Mouse (Mus musculus): ENCODE results near the gene Ube2v1. TPM values are rescaled to one million over a fixed set of nuclear protein-coding genes. Genes with fewer than 3 reads are reported as not detected.
A peak's percentile ranks its signal among the peaks of the same experiment; 100 is the strongest.
"Not testable (repeated sequence)": the region's sequence is repeated elsewhere in the genome, so short reads cannot be mapped to it uniquely, and the experiment has no call there.

The Ube2v1 gene
- total RNA-seq, 2 experiments from 2014 or later, result 215 to 250 TPM

DNA sequence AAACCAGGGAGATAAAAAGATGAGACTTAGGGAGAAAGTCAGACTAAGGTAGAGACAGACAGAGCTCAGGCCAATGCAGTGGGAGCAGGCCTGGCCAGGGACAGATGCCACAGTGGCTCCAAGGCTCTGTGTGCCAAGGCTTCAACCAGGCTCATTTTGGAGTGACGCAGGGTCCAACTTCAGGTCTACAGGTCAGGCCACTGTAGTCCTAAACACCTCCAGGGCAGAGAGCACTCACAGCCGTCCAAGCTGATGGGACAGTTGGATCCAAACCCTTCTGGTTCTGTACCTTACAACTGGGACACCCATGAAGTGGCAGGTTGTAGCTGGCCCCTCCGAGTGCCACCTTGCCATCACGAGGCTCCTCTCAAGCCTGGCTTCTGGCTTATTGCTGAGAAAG is 26.1 kb upstream of the Ube2v1 start:
- DNase-seq (ENCODE audit: low spot score in 2 of 2), result no peak
- intact Hi-C loops (cut with DNase I), result no loop called here

DNA sequence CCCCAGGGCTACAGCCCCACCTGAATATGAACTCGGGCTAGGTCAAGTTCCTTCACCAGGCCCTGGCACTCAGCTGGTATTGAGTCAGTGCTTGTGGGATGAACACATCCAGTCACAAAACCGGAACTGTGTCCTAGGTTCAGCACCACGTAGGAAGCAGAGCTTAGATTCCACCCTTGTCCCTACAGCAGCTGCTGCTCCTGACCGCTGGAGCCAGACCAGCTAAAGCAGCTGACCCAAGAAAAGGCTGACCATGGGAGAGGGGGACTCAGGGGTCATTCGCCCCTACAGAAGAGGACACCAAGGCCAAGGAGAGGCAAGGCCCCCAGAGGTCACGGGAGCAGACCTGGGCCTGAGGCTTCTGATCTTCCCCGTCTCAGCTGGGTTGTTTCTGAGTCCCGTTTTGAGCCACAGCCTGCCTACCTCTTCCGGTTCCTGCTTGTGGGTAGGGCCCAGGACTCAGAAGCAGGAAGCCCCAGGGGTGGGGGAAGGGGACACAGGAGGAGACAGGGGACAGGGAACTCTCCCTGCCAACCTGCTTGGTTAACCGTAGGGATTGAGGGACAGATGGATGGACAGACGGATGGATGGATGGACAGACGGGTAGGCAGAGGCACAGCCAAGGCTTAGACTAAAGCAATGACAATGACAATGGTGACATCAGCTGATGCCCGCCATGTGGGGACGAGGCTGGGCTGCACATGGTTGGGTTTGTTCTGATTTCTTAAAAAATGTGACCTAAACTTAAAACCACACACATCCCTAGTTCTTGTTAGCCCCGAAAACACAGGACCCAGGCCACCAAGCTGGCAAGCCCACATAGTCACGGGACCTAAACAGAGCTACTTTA is 25.0 kb upstream of the Ube2v1 start:
- DNase-seq (ENCODE audit: low spot score in 2 of 2), result no peak
- intact Hi-C loops (cut with DNase I), result no loop called here

DNA sequence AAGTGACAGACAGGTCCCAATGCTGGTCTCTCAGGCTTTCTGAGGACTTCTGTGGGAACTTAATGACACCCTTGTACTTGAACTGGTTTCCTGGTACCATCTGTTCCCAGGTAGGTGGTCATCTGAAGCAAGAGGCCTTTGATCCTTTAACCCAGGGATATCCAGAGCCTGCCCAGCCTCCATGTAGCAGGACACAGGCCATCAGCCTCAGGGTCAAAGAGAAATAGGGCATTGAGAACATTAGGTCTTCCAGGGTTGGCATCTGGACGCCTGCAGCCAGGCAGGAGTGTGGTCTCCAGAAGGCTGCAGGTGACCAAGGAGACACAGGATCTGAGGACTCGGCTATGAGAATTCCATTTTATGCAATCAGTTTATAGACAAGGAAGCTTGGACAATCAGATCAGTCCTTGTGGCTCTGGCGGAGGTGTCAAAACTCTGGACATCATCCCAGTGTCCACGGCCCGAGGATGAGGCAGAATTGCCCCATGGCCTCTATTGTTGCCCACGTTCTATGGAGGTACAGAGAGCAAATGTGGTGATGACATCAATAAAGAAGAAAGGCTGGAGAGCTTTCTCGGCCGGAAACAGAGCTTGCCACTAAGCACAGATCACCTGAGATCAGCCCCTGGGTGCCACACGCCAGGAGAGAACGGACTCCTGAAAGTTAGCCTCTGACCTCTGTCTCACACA is 23.2 kb upstream of the Ube2v1 start:
- intact Hi-C loops (cut with DNase I), result no loop called here
- no peak for DNase-seq (ENCODE audit: low spot score in 2 of 2)

DNA sequence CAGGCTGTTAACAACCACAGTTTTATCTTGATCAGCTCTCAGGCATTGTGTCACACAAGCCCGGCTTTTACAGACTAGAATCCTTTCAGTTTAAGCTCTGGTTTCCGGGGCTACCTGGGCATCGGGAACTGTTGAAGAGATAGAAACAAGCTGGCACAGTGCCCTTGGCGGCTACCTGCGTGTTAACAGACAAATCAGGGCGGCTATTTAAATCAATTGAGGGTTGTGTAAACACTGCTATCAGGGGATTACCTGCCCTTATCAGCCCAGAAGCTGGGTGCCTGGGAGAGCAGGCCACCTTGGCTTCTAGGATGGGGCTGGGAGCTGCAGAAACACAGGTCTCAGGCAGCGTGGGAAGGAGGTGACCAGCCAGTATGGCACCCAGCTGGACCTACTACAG is 20.8 kb upstream of the Ube2v1 start:
- DNase-seq (ENCODE audit: low spot score in 2 of 2), result no peak
- intact Hi-C loops (cut with DNase I), result no loop called here

DNA sequence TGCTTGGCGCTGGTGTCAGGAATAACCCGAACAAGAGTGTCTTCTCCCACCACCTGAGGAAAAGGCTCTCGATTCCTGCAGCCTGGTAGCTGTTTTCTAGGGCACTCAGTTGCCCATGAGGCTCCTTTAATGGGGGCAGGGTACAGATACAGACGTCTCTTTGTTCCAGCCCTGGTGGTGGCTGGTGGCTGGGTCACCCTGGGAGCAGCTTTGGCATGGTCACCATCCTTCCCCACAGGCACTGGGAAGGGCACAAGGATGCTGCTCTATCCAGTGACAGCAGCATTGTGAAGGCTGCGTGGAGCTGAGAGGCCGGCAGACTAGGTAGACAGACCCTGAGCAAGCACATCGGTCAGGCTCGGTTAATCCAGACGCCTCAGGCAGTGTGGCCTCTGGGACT is 19.7 kb upstream of the Ube2v1 start:
- no peak for DNase-seq (ENCODE audit: low spot score in 2 of 2)
- intact Hi-C loops (cut with DNase I), result no loop called here

DNA sequence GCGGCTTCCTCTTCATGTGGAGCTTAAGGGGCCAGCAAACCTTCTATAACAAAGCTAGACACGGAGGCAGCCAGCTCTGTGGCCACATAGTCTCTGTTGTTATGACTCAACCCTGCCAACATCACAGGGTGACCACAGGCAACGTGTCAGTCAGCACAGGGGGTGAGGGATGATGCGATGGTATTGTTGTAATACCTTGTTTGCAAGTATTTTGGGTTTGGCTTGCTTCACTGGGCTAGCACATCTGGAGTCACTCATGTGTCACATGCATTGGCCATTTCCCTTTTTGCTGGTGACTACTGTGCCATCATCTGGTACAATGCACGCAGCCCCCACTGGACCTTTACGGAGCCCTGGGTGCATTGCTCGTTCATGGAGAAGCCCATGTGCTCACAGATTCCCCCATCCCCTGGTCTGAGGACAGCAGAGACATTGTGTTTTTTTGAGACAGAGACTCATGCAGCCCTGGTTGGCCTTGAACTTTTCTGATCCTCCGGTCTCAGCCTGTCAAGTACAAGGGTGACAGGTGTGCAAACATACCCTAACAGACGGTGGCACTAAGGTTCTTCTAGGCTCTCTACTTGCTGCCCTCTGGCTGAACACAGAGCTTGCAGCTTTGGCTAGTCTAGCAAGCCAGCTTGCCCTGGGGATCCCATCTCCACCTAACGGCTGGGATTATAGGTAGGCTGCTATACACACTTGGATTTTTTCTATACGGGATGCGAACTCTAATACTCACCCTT is 17.6 kb upstream of the Ube2v1 start:
- DNase-seq (ENCODE audit: low spot score in 2 of 2), result no peak
- intact Hi-C loops (cut with DNase I), result no loop called here

DNA sequence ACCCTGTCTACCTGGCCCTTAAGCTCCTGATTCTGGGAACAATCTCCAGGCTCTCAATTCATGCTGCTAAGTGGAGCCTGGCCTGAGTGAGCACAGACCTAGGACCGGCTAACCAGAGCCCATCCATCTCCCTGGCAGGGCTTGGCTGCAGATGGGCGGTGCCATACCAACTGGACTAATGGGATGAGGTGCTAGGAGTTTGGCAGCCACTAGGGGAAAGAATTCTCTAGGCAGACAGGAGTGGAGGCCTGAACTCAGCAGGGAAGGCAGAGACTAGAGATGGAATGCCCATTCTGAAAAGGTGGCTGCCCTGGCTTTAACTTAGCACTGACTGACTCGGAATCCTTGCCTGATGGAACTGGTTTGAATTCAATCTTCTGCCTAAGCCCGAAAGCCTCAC is 14.5 kb upstream of the Ube2v1 start:
- intact Hi-C loops (cut with DNase I), result no loop called here

DNA sequence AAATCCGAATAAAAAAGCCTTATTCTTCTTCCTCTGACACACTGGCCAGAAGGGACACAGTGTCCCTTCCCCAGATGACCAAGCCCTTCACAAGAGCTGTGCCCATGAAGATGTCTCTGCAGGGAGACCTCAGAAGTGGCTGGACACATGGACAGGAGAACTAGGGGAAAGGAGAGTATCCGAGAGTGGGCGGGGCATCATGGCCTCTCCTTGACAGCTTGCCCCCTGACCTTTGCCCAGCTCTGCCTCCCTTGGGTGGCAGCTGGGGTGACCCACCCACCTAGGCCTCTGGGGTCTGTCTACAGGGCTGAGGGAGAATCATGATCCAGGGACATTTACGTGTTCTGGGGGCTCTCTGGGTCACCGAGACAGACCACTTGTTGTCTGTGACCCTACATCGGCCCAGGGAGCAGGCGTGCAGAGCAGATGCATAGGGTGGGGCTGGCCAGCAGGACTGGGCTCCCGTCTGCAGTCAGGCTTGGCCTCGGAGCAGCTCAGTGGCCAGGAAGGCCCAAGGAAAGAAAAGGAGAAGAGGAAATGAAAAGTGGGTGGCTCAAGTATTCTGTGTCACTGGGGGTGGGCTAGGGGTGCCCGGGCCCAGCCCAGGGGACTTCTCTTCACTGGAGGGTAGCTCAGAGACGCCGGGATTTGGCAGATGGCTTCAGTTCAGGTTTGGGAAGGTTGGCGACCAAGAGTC is 11.6 kb upstream of the Ube2v1 start:
- DNase-seq (ENCODE audit: low spot score in 2 of 2); intact Hi-C loops (cut with DNase I): not testable (repeated sequence)

More for the DNA sequence above, 14.5 kb upstream of the Ube2v1 start:
- DNase-seq (ENCODE audit: low spot score in 2 of 2), result no peak

DNA sequence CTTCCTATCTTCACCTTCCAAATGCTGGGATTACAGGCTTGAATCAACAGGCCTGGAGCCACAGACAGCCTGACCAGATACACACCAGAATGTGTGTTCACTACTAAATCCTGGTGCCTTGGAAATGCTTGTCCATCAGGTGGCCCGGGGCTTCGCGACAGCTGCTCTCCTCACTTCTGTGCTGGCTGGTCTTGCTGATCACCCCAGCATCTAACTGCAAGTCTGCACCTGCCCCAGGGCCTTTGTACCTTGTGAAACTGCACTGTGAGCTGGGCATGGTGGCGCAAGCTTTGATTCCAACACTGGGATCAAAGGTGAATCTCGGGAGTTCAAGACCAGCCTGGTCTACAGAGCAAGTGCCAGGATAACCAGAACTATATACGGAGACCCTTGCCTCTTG is 10.3 kb upstream of the Ube2v1 start:
- intact Hi-C loops (cut with DNase I), result no loop called here

DNA sequence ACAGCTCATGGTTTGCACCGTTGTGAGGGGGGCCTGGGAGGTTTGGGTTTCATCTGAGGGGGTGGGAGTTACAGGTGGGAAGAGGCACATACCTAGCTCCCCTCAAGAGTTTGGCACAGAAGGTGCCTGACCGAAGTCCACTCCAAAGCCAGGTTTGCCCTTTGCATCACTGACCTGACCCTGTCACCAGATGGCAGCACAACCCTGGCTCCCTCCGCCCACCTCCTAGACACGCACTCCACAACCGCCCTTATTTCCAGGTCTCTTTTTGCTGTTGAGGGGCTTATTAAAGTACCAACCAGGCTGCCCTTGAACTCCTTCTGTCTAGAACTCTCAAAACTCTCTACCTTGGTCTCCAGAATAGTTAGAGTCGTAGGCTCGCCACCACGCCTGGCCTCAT is 9.4 kb upstream of the Ube2v1 start:
- DNase-seq (ENCODE audit: low spot score in 2 of 2), result no peak
- intact Hi-C loops (cut with DNase I), result loop anchor here (1.0 kb wide), 1 partner anchor 39 kb away; no protein-coding TSS in a partner anchor

More for the DNA sequence above, 10.3 kb upstream of the Ube2v1 start:
- DNase-seq (ENCODE audit: low spot score in 2 of 2), result no peak

DNA sequence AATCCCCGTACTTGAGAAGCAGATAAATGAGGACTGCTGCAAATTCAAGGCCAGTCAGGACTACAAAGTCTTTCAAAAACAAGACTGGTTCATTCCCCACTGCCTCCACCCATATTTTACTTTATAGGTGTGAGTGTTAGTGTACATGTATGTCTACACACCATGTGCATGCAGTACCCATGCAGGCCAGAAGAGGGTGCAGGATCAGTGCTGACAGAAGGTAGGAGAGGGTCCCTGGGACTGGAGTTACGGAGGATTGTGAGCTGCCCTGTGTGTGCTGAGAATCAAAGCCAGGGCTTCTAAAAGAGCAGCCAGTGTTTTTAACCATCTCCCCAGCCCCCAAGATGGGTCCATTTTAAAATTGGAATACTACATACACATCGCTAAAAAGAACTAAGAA is 8.4 kb upstream of the Ube2v1 start:
- no peak for DNase-seq (ENCODE audit: low spot score in 2 of 2)
- intact Hi-C loops (cut with DNase I), result no loop called here

DNA sequence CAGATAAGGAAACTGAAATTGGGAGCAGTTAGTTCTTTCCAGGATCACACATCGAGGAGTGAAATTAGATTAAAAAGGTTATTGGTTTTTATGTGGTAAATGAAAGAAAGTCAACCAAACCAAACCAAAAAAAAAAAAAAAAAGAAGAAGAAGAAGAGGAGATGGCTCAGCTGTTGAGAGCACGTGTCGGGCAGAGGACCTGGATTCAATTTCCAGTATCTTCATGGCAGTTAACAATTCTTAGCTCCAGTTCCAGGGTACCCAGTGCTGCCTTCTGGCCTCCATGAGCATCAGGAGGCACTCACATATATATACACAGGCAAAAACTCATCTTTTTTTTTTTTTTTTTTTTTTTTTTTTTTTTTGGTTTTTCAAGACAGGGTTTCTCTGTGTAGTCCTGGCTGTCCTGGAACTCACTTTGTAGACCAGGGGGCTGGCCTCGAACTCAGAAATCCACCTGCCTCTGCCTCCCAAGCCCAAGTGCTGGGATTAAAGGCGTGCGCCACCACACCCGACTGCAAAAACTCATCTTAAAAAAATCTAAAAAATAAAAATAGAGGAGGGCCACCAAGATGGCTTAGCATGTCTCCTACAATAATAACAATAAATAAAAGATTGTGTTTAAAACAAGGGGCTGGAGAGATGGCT is 3.1 kb upstream of the Ube2v1 start:
- no peak for DNase-seq (ENCODE audit: low spot score in 2 of 2)
- intact Hi-C loops (cut with DNase I), result no loop called here

DNA sequence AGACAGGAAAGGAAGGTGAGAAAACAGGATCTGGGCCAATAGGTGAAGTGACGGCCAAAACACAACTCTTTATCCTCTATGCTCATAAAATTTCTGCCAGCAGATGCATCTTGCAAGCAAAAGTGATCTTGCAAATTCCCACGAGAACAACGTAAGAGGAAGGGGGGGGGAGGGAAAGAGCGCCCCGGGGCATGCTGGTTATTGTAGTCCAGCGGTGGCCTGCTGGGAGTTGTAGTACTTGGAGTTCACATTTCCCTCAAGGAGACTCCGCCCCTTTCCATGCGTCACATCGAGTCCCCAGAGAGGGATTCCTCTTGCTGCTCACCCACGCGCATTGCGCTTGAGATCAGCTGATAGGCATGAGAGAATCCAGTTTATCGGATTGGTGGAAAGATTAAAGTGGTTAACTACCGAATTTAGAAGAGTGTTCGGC is 2.5 kb upstream of the Ube2v1 start:
- peak; percentile 97 to 99 for DNase-seq (ENCODE audit: low spot score in 2 of 2)

DNA sequence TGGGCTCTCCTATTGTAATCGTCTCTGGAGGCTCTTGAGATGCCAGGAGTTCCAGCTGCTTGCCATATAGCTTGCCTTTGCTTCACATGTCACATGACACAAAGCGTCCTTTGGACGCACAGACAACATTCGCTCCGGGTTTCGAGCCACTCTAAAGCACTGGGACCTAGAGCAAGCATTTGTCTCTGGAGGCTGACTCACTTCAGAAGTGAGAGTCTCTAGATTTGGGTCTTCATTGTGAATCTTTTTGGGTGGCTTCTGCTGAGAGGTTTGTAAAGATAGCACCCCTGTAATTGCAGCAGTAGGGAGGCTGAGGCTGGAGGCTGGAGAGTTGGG is 1.6 kb upstream of the Ube2v1 start:
- intact Hi-C loops (cut with DNase I), result no loop called here
- DNase-seq (ENCODE audit: low spot score in 2 of 2), result no peak

More for the DNA sequence above, 2.5 kb upstream of the Ube2v1 start:
- intact Hi-C loops (cut with DNase I), result no loop called here

DNA sequence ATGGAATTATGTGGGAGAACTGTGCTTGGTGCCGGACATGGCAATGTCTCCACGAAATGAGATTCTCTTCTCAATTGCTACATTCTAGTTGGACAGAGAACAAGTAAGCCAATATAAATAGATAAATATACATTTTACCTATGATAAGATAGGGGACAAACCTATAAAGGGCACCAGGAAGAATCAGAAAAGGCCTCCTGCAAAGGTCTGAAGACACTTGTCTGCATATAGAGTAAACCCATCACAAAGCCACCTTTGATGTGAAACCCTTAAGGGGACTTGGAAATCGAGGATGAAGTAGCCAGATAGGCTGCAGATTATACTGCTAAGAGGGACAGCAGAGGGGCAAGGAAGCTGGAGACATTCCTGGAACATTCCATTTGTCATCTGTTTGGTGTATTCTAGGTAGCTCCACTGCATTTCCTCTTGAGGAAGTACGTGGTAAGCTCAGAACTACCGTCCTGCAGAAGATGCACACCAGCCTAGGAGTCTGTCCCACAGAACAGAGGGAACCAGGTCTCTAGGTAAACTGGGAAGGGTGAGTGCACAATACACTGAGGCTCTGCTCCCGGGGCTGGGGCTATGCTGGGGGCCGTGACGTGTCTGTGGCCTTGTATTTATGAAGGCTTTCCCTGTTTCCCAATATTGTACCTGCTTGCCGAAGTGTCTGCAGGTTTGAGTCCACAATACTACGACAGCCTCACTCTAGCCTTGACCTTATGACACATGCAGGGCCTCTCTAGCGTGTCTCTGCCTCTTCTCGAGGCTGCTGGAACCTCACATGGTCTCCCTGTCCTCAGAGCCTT is 1.0 kb upstream of the Ube2v1 start:
- DNase-seq (ENCODE audit: low spot score in 2 of 2), result no peak
- intact Hi-C loops (cut with DNase I), result no loop called here

DNA sequence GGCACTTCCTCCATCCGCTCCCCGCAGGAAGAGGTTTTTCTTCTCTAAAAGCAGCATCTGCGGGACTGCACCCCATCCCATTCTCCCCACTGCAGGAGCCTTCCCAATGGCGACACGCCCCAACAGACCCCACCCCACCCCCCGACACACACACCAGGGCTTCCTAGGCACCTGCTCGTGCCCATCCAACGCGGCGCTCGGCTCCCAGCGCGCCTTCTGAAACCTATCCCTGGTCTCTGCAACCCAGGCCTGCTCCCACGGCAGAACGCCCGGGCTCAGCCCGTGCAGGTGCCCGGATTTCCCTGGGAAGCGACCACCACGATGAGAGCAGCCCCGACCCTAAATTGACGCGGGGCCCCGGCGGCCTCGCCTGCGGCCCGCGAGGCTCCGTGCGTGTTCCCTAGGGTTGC is 709 bp downstream of the Ube2v1 start:
- DNase-seq (ENCODE audit: low spot score in 2 of 2), result peak in 1 of 2 experiments; percentile 34
- intact Hi-C loops (cut with DNase I), result no loop called here

DNA sequence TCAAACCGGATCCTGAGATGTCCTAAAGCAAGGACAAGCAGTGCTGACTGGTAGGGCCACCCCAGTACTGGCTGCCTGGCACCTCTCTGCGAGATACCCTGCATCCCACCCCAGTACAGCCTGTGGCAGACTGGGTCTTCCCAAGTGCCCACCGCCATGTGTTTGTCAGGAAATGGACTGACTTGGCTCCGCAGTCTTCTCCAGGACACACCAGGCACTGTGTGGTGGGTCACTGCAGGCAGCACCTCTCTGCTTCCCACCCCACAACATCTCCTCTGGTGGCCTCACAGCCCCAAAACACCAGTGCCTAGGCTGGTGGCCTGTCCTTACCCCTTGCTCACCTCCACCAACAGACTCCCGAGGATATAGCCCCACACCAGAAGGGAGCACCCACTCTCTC is 1.5 kb downstream of the Ube2v1 start:
- intact Hi-C loops (cut with DNase I), result no loop called here
- no peak for DNase-seq (ENCODE audit: low spot score in 2 of 2)

DNA sequence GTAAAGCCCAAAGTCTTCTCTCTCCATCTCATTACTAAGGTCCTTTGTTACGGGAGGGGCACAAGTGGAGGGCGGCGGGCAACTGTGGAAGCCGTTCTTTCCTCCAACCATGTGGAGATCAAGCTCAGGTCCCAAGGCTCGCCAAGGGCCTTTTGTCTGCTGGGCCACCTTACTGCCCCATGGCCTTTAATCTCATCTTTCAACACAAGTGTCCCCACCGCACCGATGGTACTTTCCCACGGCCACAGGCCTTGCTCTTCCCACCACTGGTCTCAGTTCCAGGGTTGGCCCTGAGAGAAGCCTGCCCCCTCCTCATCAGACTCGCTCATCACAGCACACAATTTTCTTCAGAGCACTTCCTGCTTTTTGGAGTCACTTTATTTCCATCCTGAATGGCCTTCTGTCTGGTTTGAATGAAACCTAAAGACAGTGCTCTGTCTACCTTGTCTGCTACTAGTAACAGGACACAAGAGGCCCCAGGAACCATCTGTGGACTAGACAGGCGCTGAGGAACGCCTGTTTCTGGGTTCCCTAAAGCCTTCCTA is 2.2 kb downstream of the Ube2v1 start:
- intact Hi-C loops (cut with DNase I), result no loop called here

More for the DNA sequence above, 2.2 kb downstream of the Ube2v1 start:
- DNase-seq (ENCODE audit: low spot score in 2 of 2), result no peak

All from left cerebral cortex, postnatal 14 days (tissue).